Mouse (Mus musculus) 3134 (cell line): ENCODE measurements around the gene Plbd2.
A peak's percentile ranks its signal among the peaks of the same experiment; 100 is the strongest.

Experiments
- DNase-seq: peaks from one replicate; pipeline ENCODE4 v3.0.0-alpha.2; 2011; ENCODE audit warnings: low spot score; ENCODE audit not compliant: insufficient read length; ENCODE audit errors: extremely low read depth

Gene Plbd2

DNA sequence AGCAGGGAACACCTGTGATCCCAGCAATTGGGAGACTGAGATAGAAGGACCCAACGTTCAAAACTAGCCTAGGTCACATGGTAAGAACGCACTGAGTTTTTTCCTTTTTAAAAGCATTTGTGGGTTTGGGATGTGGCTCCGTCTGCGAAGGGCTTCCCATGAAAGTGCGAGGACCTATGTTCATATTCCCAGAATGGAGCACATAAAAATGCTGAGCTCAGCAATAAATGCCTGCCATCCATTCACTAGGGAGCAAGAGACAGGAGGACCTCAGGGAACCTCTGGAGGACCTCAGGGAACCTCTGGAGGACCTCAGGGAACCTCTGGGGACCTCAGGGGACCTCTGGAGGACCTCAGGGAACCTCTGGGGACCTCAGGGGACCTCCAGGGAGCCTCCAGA, 25.4 kb downstream of the Plbd2 start:
- no peak for DNase-seq

GRCm38 (mm10) chr5:120476296-120476695, 27.1 kb downstream of the Plbd2 start, which contains the start of gene Sds:
Gene Sds, plus strand, starts transcription at chr5:120476526.
- no peak for DNase-seq

DNA sequence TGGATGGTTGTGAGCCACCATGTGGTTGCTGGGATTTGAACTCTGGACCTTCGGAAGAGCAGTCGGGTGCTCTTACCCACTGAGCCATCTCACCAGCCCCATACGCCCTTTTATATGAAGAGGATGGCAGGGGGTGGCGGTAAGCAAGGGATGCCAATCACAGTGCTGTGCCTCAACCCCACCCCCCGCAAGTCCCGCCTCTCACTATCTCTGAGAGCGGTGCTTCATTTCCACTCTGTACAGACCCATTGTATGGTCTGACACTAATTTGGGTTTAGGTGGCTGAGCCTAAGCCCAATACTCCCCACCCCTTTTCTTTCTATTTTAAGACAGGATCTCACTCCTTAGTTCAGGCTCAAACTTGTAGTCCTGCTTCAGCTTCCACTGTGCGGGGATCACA, 27.6 kb downstream of the Plbd2 start:
- DNase-seq, result no peak

- DNase-seq, result no peak
Measured at GRCm38 (mm10) chr5:120473361-120473760, 30.1 kb downstream of the Plbd2 start.

GRCm38 (mm10) chr5:120472770-120473169, 30.7 kb downstream of the Plbd2 start, which contains the start of gene Sdsl:
Gene Sdsl, minus strand, starts transcription at chr5:120472810.
- DNase-seq, result no peak

DNA sequence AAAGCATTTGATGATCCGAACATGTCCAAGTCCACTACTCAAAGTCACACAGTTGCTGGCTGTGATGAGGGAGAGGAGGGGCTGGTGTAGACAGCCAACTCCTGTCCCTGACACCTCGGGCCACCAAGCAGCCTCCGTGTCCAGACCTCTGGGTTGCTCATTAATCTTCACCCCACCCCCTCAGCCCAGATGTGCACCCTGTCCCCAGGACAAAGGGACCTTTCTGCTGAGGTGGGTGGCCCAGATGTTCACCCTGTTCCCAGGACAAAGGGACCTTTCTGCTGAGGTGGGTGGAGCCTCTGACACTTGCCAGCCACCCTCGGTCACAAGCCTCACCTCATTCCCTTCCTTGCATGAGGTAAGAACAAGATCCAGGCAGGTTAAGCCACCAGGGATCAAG, 31.9 kb downstream of the Plbd2 start:
- no peak for DNase-seq

DNA sequence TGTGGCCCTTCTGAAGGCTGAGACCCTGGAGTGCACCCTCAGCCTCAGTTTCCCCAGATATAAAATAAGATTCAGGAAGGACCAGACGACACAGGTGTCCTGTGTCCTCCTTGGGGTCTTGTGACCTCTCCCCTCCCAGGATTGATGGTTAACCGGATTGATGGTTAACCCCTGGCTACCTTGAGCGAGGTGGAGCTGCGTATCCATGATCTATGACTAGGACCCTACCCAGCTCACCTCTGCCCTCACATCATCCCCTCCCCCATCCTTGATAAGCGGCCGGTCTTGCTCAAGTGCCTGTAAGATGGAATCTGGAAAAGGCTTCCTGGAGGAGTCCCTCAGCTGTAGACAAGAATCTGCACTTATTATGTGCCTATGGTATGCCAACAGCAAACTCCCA, 34.6 kb downstream of the Plbd2 start:
- DNase-seq, result no peak

DNA sequence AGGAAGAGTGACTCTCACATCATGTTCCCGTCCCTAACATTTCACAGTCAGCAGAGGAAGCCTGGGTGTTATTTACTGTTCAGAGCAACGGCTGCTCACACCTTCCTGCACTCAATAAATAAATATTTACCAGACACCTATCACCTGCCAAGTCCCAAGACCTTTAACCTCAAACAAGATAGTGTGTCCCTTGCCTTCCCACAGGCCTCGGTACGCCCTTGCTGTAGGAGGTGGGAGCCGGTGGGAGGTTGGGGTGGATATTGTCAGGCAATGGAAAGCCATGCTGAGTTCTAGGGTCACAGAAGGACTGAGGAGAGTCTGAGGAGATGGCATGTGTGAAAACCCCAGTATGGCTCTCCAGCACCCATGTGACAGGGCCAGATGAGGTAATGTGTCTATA, 35.1 kb downstream of the Plbd2 start:
- DNase-seq, result no peak

DNA sequence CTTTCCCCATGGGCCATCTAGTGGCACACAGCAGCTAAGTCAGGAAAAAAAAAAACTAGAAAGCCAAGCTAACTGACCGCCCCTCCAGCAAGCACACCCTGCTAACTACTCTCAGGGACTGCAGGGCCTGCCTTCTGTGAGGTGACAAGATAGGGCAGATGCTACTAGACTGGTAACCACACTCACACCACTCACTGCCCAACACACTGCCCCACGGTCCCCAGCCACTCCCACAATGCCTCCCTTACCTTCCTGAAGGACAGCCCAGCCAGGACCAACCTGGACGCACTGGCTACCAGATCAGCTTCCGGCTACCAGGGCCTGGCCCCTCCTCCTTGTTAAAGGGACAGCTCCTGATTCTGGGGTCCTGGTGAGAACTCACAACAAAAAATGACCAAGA, 36.4 kb downstream of the Plbd2 start:
- peak; percentile 33 for DNase-seq

DNA sequence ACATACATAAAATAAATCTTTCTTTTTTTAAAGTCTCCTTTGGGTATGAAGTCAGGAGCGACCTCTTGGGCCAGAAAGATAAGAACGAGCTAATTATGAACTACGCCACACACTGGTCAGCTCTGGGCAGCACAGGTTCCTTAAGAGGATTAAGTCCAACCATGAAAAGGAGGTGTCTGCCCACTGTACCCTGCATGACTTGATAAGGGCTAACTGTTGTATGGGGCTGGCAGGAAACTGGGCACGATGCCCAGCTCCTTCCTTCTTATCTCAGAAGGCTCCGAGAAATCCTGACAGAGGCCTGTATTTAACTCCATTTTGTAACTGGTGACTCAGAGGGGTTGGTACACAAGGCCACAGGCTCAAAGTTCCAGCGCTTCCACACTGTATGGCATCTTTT, 37.6 kb downstream of the Plbd2 start:
- DNase-seq, result no peak

DNA sequence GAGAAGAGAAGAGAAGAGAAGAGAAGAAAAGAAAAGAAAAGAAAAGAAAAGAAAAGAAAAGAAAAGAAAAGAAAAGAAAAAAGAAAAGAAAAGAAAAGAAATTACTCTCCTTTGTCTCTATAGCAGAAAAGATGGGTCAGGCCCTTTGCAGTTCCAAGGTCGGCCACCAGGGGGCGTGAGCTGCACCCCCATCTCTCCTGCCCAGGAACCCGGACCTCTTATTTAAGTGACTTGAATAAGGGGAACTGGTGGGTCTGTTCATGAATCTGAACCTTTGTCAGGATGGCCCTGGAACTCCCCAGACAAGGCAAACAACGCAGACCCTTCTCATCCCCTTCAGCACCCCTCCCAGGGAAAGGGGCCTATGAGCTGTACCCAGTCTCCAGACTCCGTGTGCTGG, 38.4 kb downstream of the Plbd2 start:
- no peak for DNase-seq

DNA sequence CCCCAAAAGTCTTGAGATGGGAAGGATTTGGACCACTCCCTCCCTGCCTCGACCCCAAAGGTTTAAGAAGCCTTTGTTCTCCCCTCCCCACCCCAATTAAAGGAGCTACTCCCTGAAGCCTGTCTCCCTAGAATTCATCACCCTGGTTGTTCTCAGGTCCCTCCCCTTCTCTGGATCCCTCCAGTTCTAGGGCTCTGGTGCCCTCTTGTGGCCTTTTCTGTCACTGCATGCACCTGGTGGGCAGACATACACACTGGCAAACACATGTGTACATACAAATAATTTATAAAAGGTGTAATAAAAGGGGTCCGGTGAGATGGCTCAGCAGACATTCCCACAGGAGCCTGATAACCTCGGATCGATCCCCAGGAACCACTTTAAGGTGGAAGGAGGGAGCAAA, 39.1 kb downstream of the Plbd2 start:
- DNase-seq, result no peak

GRCm38 (mm10) chr5:120461902-120462301, 41.5 kb downstream of the Plbd2 start:
- DNase-seq, result no peak

DNA sequence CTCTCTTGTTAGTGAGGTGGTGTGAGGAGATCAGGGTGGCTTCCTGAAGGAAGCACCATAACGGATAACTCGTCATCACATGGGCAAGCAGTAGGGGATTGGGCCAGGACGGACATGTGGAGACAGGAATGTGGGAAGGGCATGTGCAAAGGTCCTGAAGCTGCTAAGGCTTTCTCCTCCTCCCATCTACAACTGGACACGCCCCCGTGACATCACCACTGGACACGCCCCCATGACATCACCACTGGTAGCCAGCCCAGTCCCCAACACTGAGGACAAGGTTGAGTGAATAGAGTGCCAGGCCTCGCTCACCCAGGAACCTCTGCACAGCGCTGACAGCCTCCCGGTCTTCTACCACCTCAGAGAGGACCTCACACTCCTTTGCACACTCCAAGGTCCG, 44.3 kb downstream of the Plbd2 start:
- no peak for DNase-seq

DNA sequence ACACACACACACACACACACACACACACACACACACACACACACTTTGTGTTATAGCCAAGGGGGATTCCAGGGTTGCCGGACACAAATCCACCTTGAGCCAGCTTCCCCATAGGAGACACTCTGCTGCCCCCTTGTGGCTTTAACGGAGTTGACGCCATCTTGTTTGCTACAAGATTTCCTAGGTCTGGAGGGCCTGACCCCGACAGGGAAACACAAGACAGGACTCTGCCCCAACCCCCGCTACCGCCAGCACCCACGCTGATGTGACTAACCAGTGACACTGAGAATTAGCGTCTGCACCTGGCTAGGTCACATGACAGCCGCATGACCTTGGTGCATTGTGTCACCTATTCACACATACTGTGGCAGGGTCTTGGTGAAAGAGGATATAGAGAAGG, 45.8 kb downstream of the Plbd2 start:
- peak; percentile 44 for DNase-seq

- no peak for DNase-seq
Measured at GRCm38 (mm10) chr5:120456841-120457554, 46.4 kb downstream of the Plbd2 start.

GRCm38 (mm10) chr5:120456253-120456652, 47.2 kb downstream of the Plbd2 start:
- no peak for DNase-seq

- DNase-seq, result no peak
Measured at GRCm38 (mm10) chr5:120454756-120455337, 48.6 kb downstream of the Plbd2 start.

GRCm38 (mm10) chr5:120447305-120447704, 56.1 kb downstream of the Plbd2 start:
- DNase-seq, result no peak

DNA sequence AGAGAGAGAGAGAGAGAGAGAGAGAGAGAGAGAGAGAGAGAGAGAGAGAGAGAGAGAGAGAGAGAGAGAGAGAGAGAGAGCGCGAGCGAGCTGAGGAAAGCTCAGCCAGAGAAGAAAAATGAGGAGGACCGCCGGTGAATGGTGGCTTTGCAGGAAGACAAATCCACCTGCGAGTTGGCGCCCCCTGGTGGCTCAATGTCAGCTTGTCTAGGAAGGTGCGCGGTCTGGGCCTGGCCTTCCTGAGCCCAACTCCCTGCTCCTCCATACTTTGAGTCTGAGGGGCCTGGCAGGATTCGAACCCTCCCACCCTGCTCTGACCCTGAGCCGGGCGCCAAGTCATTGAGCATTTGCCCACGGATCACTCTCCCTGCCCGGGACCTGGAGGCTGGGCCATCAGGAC, 62.7 kb downstream of the Plbd2 start:
- DNase-seq, result peak; percentile 56

DNA sequence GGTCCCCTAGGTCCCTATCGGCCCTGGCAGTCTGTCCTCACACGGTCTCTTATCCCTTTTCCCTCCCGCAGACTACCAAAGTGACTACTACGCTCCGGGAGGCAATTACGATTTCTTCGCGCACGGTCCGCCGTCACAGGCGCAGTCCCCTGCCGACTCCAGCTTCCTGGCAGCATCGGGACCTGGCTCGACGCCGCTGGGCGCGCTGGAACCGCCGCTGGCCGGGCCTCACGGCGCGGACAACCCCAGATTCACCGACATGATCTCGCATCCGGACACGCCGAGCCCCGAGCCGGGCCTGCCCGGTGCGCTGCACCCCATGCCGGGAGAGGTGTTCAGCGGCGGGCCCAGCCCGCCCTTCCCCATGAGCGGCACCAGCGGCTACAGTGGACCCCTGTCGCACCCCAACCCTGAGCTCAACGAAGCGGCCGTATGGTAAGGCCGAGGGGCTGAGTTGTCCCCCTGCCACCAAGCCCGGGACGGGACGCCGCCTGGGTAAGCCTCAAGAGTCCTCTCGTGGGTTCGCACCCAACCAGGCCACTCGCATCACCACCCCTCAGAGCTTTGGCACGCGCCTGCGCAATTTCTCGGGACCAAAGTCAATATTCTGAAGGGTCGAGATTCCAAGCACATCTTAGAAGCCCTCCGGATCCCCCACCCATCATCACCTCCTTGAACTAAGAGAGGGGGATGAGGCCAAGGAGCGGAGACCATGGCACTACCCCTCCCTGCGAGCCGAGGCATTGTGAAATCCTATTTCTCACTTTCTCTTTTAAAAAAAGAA, 63.3 kb downstream of the Plbd2 start:
- no peak for DNase-seq
